Mouse (Mus musculus) embryonic facial prominence, embryonic 12.5 days (tissue): Measurements from ENCODE around the gene Tmem258. TPM values are rescaled to one million over a fixed set of nuclear protein-coding genes. Genes with fewer than 3 reads are reported as not detected.
A peak's percentile ranks its signal among the peaks of the same experiment; 100 is the strongest.
"Not testable (repeated sequence)": the region's sequence is repeated elsewhere in the genome, so short reads cannot be mapped to it uniquely, and the experiment has no call there.

Source experiments
- ATAC-seq: fragments of 200-750 bp; cut with Nextera tagmentation; 2 replicates; pipeline ENCODE4 v1.8.0; 2017; ENCODE audit not compliant: insufficient number of reproducible peaks, insufficient read depth, low FRiP score, low TSS enrichment
- H3K27ac ChIP-seq: fragments of 300-500 bp; sonication (generic); 2 replicates; pipeline ENCODE4 v1.5.1; 2016; ENCODE audit warnings: mild to moderate bottlenecking
- H3K27me3 ChIP-seq: fragments of 300-500 bp; sonication (generic); 2 replicates; pipeline ENCODE4 v1.6.1; 2016; ENCODE audit warnings: mild to moderate bottlenecking, moderate library complexity
- H3K36me3 ChIP-seq: fragments of 300-500 bp; sonication (generic); 2 replicates; pipeline ENCODE4 v1.6.1; 2016; ENCODE audit warnings: mild to moderate bottlenecking
- H3K4me1 ChIP-seq: fragments of 300-500 bp; sonication (generic); 2 replicates; pipeline ENCODE4 v1.6.1; 2016
- H3K4me2 ChIP-seq: fragments of 300-500 bp; sonication (generic); replicated peaks from 2 replicates; pipeline ENCODE4 v1.6.1; 2016; ENCODE audit warnings: mild to moderate bottlenecking, moderate library complexity
- H3K4me3 ChIP-seq: fragments of 300-500 bp; sonication (generic); 2 replicates; pipeline ENCODE4 v1.5.1; 2016; ENCODE audit warnings: mild to moderate bottlenecking
- H3K9ac ChIP-seq: fragments of 300-500 bp; sonication (generic); 2 replicates; pipeline ENCODE4 v1.6.1; 2016; ENCODE audit warnings: mild to moderate bottlenecking, moderate library complexity
- H3K9me3 ChIP-seq: fragments of 300-500 bp; sonication (generic); 2 replicates; pipeline ENCODE4 v1.6.1; 2016; ENCODE audit warnings: mild to moderate bottlenecking, moderate library complexity
- WGBS: fragments of 180-500 bp; shearing (Covaris S2); methylation state at CpG from one replicate; pipeline ENCODE4 v1.1.7; 2016; 5-methylcytosine and 5-hydroxymethylcytosine counted together
- polyA plus RNA-seq: library from polyadenylated mRNA; unstranded; fragments of >200 nt; fragmentation: Nextera tagmentation; extraction: Ambion mirVana; gene quantifications from 2 replicates; pipeline ENCODE4 v1.2.1, GENCODE M21; 2016

Tmem258 gene
- 389 and 410 TPM in 2 replicates for polyA plus RNA-seq

DNA sequence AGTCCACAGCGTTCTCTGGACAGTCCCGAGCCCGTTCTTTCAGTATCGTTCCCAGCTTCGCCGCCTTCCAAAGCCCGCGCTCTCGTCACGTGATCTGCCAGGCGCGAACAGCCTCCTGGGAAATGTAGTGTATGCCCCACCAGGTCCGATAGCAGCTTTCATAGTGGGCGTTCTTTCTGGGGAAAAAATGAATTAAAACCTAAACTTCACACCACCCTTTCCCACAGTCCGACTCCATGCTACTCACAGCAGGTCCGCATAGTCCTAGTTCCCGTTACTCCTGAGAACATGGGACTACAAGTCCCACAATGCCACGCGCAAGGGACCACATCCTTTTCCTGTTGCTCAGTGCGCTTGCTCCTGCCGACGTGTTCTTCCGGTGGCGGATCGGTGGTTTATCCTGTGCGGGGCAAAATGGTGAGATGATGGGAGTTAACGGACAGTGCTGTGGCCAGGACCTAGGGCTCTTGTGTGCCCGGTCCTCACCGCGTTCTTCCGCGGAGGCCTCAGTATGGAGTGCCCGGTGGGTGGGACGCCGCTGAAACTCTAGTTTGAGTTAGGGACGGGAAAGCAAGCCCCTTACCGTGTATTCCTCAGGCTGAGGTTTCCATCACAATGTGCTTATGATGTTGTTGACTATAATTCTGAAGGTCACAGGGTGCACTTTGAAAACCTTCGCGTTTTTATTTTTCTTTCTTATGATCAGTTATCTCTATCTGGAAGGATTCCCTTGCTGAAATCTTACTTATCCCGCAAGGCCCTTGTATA is at the start of gene Tmem258, which contains the start of gene Fen1:
Tmem258 (plus strand) TSS at position 167 of the 768 bp plus-strand sequence.
Fen1 (minus strand) TSS at position 322 of the 768 bp plus-strand sequence.
- no peaks in the 10 kb centered on the region for H3K27me3 ChIP-seq
- H3K9ac ChIP-seq, result peak within 1 kb of the TSS; percentile 88
- under 1% methylated on average over 40 of the region's 40 CpGs for WGBS
- H3K4me1 ChIP-seq, result peaks cover 15% of the 10 kb centered on the region
- peak within 1 kb of the TSS; percentile 97 for H3K4me3 ChIP-seq
- peak; percentile 85 for ATAC-seq
- H3K36me3 ChIP-seq, result peaks cover 52% of the 10 kb centered on the region
- H3K4me2 ChIP-seq, result peak within 1 kb of the TSS; percentile 96
- H3K27ac ChIP-seq, result peak within 1 kb of the TSS; percentile 70; the same call in 1 of the 2 replicates
- no peaks in the 10 kb centered on the region for H3K9me3 ChIP-seq

DNA sequence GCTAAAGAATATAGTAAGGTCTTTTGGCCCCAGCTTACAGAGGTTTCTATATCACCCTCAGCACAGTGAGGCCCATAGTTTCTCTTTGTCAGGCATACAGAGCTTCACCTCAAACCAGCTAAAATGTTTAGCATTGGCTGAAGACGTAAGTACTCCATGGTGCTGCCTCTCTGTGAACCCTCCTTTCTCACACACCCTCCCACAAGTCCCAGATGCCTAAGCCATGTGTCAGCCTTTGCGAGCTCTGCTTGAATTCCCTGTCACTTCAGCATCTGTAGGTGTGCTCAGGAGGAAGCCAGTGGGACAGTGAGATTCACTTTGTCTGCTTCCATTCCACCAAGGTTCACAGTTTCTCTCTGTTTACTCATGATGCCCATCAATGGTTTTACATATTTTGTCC is 46.1 kb upstream of the Tmem258 start:
- H3K4me1 ChIP-seq, result no peaks in the 10 kb centered on the region
- no peak for ATAC-seq
- H3K36me3 ChIP-seq, result no peaks in the 10 kb centered on the region
- 71% methylated on average over 2 of the region's 2 CpGs for WGBS
- H3K27ac ChIP-seq, result no peak overlapping the region
- H3K9ac ChIP-seq, result no peak overlapping the region
- no peaks in the 10 kb centered on the region for H3K27me3 ChIP-seq
- H3K4me3 ChIP-seq, result no peak overlapping the region
- no peak overlapping the region for H3K4me2 ChIP-seq
- H3K9me3 ChIP-seq, result no peaks in the 10 kb centered on the region

GRCm38 (mm10) chr19:10163896-10164295 is 39.9 kb upstream of the Tmem258 start:
- Histone ChIP-seq H3K4me3 (no peak overlapping the region), H3K27ac (no peak overlapping the region), H3K9me3 (no peaks in the 10 kb centered on the region), H3K4me2 (no peak overlapping the region), H3K9ac (no peak overlapping the region), H3K4me1 (no peaks in the 10 kb centered on the region), H3K36me3 (no peaks in the 10 kb centered on the region), H3K27me3 (no peaks in the 10 kb centered on the region)
- no peak for ATAC-seq
- WGBS, result 86% methylated on average over 3 of the region's 3 CpGs

DNA sequence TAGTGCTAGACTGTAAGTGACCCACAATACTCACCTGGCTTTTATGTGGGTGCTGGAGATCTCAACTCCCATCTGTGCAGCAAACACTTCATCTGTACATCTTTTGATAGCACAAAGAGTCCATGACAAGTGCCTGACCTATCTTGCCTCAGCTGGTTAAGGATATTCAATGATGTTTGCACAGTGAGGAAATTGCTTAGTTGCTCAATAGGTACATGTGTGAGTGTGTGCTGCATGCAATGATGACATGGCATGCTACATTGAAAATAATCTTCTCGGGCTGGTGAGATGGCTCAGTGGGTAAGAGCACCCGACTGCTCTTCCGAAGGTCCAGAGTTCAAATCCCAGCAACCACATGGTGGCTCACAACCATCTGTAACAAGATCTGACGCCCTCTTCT is 37.9 kb upstream of the Tmem258 start:
- not testable (repeated sequence) for H3K27ac ChIP-seq, H3K27me3 ChIP-seq, H3K36me3 ChIP-seq, ATAC-seq, H3K4me3 ChIP-seq, H3K4me2 ChIP-seq, H3K9ac ChIP-seq, H3K4me1 ChIP-seq, H3K9me3 ChIP-seq
- WGBS, result 83% methylated on average over 4 of the region's 4 CpGs

DNA sequence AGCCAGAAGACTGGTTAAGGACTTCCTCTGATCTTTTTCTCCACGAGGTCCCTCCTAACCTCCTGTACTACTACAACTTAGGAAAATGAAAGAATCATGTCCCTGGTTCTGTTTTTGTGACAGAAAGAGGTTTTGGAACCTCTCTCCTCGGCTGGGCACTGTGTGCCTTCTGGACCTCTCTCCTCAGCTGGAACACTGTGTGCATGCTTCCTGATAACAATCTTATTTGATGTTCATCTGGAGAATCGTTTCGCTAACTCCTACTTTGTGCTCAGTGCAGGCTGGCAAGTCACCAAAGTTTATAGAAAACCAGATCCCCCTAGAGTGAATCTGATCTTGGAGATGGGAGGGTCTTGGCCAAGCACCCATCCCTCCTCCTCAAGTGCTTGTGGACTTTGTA is 36.7 kb upstream of the Tmem258 start:
- WGBS, result 81% methylated on average over 4 of the region's 4 CpGs

GRCm38 (mm10) chr19:10167951-10168350 is 35.9 kb upstream of the Tmem258 start:
- ATAC-seq, result no peak
- no peak overlapping the region for H3K4me3 ChIP-seq
- no peaks in the 10 kb centered on the region for H3K36me3 ChIP-seq
- 86% methylated on average over 1 of the region's 1 CpGs for WGBS
- no peaks in the 10 kb centered on the region for H3K9me3 ChIP-seq
- H3K9ac ChIP-seq, result no peak overlapping the region
- no peak overlapping the region for H3K27ac ChIP-seq
- H3K4me1 ChIP-seq, result no peaks in the 10 kb centered on the region
- H3K27me3 ChIP-seq, result no peaks in the 10 kb centered on the region
- no peak overlapping the region for H3K4me2 ChIP-seq

More for the DNA sequence above, 36.7 kb upstream of the Tmem258 start:
- Histone ChIP-seq H3K9me3 (no peaks in the 10 kb centered on the region), H3K36me3 (no peaks in the 10 kb centered on the region), H3K4me3 (no peak overlapping the region), H3K4me1 (no peaks in the 10 kb centered on the region), H3K4me2 (no peak overlapping the region), H3K27ac (no peak overlapping the region), H3K27me3 (no peaks in the 10 kb centered on the region), H3K9ac (no peak overlapping the region)
- ATAC-seq, result no peak

DNA sequence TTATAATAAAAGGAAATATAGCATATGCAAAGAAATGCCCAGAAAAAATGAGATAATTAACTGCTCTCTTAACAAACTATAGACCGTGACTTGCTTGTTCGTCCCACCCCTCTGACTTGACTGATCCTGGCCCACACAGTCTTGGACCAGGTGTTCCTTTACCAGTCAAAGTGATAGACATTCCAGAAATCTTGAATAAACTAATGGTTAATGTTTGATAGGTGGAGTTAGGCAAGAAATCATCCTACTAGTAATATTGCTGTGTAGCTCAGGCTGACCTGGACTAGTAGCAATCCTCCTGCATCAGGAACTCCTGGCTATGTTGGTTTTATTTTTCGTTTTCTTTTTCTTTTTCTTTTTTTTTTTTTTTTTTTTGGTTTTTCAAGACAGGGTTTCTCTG is 35.4 kb upstream of the Tmem258 start:
- 87% methylated on average over 3 of the region's 3 CpGs for WGBS
- Histone ChIP-seq H3K27ac (no peak overlapping the region), H3K4me2 (no peak overlapping the region), H3K27me3 (no peaks in the 10 kb centered on the region), H3K36me3 (no peaks in the 10 kb centered on the region), H3K9ac (no peak overlapping the region), H3K4me1 (no peaks in the 10 kb centered on the region), H3K9me3 (no peaks in the 10 kb centered on the region), H3K4me3 (no peak overlapping the region)
- no peak for ATAC-seq

DNA sequence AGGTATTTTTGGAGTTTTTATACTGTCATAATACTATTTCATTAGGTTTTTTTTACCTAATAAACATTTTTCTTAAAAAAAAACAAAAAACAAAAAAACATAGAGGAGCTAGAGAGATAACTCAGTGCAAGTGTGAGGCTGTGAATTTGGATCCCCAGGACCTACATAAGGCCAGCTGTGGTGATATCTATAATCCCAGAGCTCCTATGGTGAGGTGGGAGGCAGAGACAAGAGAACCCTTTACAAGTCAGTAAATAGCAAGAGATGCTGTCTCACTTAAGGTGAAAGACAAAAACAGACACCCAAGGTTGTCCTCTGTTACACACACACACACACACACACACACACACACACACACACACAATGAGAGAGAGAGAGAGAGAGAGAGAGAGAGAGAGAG is 34.6 kb upstream of the Tmem258 start:
- no peaks in the 10 kb centered on the region for H3K36me3 ChIP-seq
- H3K4me3 ChIP-seq, result no peak overlapping the region
- H3K27ac ChIP-seq, result no peak overlapping the region
- no peaks in the 10 kb centered on the region for H3K9me3 ChIP-seq
- ATAC-seq, result no peak
- no peak overlapping the region for H3K9ac ChIP-seq
- H3K27me3 ChIP-seq, result no peaks in the 10 kb centered on the region
- no peaks in the 10 kb centered on the region for H3K4me1 ChIP-seq
- H3K4me2 ChIP-seq, result no peak overlapping the region

DNA sequence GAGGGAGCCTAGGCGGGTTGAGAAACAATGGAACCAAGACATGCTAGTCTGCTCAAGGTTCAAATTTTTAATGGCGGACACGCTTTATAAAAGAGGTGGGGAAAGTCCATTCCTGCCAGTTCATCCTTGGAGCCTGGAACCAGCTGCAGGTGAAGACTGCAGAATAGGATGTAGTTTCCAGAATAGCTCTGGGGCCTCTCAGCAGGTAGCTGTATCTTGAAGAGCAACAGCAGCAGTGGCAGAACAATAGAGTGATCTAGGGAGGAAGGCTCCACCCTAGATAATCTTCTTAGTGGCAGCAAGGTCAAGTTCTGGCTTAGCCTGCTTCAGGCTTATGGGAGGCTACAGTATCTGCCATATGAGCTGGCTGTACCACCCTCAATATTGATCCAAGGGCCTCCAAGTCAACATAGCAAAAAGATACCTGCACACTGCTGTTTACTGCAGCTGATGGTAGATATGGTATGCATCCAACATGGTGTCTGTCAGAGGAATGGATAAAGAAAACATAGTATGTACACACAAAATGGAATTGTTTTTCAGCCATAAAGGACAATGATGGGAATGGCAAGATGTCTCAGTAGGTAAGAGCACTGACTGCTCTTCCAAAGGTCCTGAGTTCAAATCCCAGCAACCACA is 34.0 kb upstream of the Tmem258 start:
- not testable (repeated sequence) for H3K9me3 ChIP-seq, H3K36me3 ChIP-seq, H3K27me3 ChIP-seq, H3K4me2 ChIP-seq, ATAC-seq, H3K4me1 ChIP-seq, H3K9ac ChIP-seq, H3K4me3 ChIP-seq, H3K27ac ChIP-seq
- WGBS, result 84% methylated on average over 3 of the region's 3 CpGs

DNA sequence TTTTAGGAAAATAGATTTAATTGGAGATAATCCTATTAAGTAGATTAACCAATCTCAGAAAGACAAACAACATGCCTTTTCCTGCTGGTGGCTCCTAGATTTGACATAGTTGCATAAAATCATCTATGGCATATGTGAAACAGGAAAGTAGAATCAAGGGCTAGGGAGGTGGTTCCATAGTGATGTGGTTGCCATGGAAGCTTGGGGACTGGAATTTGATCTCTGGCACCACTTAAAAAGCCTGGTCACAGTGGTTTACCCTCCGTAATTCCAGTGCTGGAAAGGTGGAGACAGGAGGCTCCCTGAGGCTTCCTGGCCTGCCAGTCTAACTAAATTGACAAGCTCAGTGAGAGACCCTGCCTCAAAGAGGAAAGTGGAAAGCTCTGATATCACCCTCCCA is 33.3 kb upstream of the Tmem258 start:
- H3K9ac ChIP-seq, result no peak overlapping the region
- 14% methylated on average over 1 of the region's 1 CpGs for WGBS

DNA sequence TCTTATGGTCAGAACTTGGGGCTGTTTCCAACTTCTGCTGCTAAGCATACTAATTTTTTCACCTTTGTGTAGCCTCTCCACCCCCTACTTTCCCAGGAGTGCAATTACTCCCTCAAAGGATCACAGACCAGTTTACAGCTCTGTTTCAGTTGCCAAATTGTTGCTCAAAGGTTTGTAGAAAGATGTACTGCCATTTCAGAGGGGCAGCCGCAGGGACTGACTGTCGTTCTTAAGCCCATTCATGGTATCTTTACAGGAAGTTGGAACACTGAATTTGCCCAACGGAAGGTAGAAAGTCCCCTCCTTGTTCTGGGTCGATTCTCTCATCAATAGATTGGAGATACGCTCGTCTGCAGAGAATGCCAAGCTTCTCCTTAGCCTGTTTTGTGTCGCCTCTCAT is 32.5 kb upstream of the Tmem258 start:
- Histone ChIP-seq H3K27me3 (no peaks in the 10 kb centered on the region), H3K4me2 (no peak overlapping the region), H3K36me3 (no peaks in the 10 kb centered on the region), H3K9ac (no peak overlapping the region), H3K4me3 (no peak overlapping the region), H3K9me3 (no peaks in the 10 kb centered on the region), H3K27ac (no peak overlapping the region), H3K4me1 (no peaks in the 10 kb centered on the region)
- no peak for ATAC-seq
- WGBS, result 82% methylated on average over 7 of the region's 7 CpGs

More for the DNA sequence above, 33.3 kb upstream of the Tmem258 start:
- no peaks in the 10 kb centered on the region for H3K36me3 ChIP-seq
- no peaks in the 10 kb centered on the region for H3K9me3 ChIP-seq
- H3K4me3 ChIP-seq, result no peak overlapping the region
- no peaks in the 10 kb centered on the region for H3K27me3 ChIP-seq
- H3K4me2 ChIP-seq, result no peak overlapping the region
- no peaks in the 10 kb centered on the region for H3K4me1 ChIP-seq
- H3K27ac ChIP-seq, result no peak overlapping the region
- ATAC-seq, result no peak

- Histone ChIP-seq H3K4me2 (no peak overlapping the region), H3K27ac (no peak overlapping the region), H3K4me3 (no peak overlapping the region), H3K9ac (no peak overlapping the region), H3K36me3 (no peaks in the 10 kb centered on the region), H3K27me3 (no peaks in the 10 kb centered on the region), H3K9me3 (no peaks in the 10 kb centered on the region), H3K4me1 (no peaks in the 10 kb centered on the region)
- ATAC-seq, result no peak
Measured at GRCm38 (mm10) chr19:10171846-10172245, 32.0 kb upstream of the Tmem258 start.
